Mouse (Mus musculus) kidney, embryonic 15.5 days (tissue): ENCODE measurements around the gene Slx. TPM values are rescaled to one million over a fixed set of nuclear protein-coding genes. Genes with fewer than 3 reads are reported as not detected.
"Not testable (repeated sequence)": the region's sequence is repeated elsewhere in the genome, so short reads cannot be mapped to it uniquely, and the experiment has no call there.

Experiments
- ATAC-seq: fragments of 200-750 bp; cut with Nextera tagmentation; replicated peaks from 2 replicates; pipeline ENCODE4 v1.8.0; 2017; ENCODE audit warnings: moderate TSS enrichment; ENCODE audit not compliant: low FRiP score
- H3K27ac ChIP-seq: fragments of 300-500 bp; sonication (generic); 2 replicates; pipeline ENCODE4 v1.5.1; 2015; ENCODE audit warnings: mild to moderate bottlenecking, inconsistent platforms
- H3K27me3 ChIP-seq: fragments of 300-500 bp; sonication (generic); 2 replicates; pipeline ENCODE4 v1.6.1; 2015; ENCODE audit warnings: inconsistent platforms
- H3K36me3 ChIP-seq: fragments of 300-500 bp; sonication (generic); 2 replicates; pipeline ENCODE4 v1.6.1; 2015; ENCODE audit warnings: inconsistent platforms
- H3K4me1 ChIP-seq: fragments of 300-500 bp; sonication (generic); 2 replicates; pipeline ENCODE4 v1.6.1; 2015; ENCODE audit warnings: inconsistent platforms
- H3K4me2 ChIP-seq: fragments of 300-500 bp; sonication (generic); 2 replicates; pipeline ENCODE4 v1.6.1; 2015; ENCODE audit warnings: moderate library complexity, mild to moderate bottlenecking, inconsistent platforms
- H3K4me3 ChIP-seq: fragments of 300-500 bp; sonication (generic); replicated peaks from 2 replicates; pipeline ENCODE4 v1.5.1; 2015; ENCODE audit warnings: mild to moderate bottlenecking, inconsistent platforms
- H3K9ac ChIP-seq: fragments of 300-500 bp; sonication (generic); 2 replicates; pipeline ENCODE4 v1.6.1; 2015; ENCODE audit warnings: mild to moderate bottlenecking, inconsistent platforms
- H3K9me3 ChIP-seq: fragments of 300-500 bp; sonication (generic); replicated peaks from 2 replicates; pipeline ENCODE4 v1.6.1; 2016; ENCODE audit warnings: inconsistent platforms
- WGBS: fragments of 180-500 bp; shearing (Covaris S2); methylation state at CpG from one replicate; pipeline ENCODE4 v1.1.7; 2015; ENCODE audit warnings: mixed read lengths; 5-methylcytosine and 5-hydroxymethylcytosine counted together
- microRNA-seq: library from miRNA; unstranded; fragments of <30 nt; microRNA quantifications from one replicate; pipeline ENCODE4, GENCODE M21; 2016
- polyA plus RNA-seq: library from polyadenylated mRNA; unstranded; fragments of >200 nt; fragmentation: Nextera tagmentation; extraction: Ambion mirVana; gene quantifications from 2 replicates; pipeline ENCODE4 v1.2.1, GENCODE M21; 2015

The Slx gene
- not detected in 2 replicates for polyA plus RNA-seq

DNA sequence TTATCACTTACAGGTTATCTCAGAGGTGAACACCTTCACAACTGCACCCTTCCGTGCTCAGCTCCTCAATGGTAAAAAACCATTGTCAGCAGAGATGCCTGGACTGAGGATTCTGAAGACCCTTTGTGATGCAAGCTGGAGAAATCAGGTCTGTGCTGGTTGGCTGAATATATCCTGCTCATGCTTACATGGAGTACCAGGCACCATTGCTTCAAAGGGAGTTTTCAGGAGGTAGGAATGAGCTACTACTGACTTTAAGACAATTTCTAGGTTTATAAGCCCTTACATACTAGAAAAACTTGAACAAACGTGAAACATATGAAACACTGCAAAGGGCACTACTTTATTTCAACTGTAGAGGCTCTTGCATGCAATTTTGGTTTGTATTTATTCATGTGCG, at the start of gene Slx:
Gene Slx (minus strand): TSS at position 101 of the 400 bp plus-strand sequence.
- not testable (repeated sequence) for H3K36me3 ChIP-seq, H3K9me3 ChIP-seq, H3K4me1 ChIP-seq, H3K4me2 ChIP-seq, H3K9ac ChIP-seq, ATAC-seq, H3K27ac ChIP-seq, H3K4me3 ChIP-seq, H3K27me3 ChIP-seq
- WGBS: 77% methylated on average over 3 of the region's 3 CpGs

Small RNA genes within 50 kb of the gene (microRNA-seq; reads per million reads assigned to microRNA genes)
- not detected for gene Gm27341

Other genes starting within 250 kb of the Slx start
- not detected in 2 replicates for gene Gm2030, start 235.5 kb downstream of the Slx start, polyA plus RNA-seq
- not detected in 2 replicates for gene Gm14525, start 157.1 kb upstream of the Slx start, polyA plus RNA-seq